Mouse (Mus musculus) E14TG2a.4 (cell line): ENCODE results near the gene Stk10.

ENCODE experiments used
- CTCF ChIP-seq: conservative IDR thresholded peaks from 2 replicates; pipeline ENCODE4 v1.5.1; 2014; ENCODE audit warnings: low read length
- NANOG ChIP-seq: IDR thresholded peaks from 2 replicates; pipeline ENCODE4 v1.6.1; 2014; ENCODE audit warnings: borderline replicate concordance, low read length, mixed read lengths

- no peak for TF ChIP-seq CTCF
- TF ChIP-seq NANOG: no peak
These were observed 117.2 kb downstream of the Stk10 start for GRCm38 (mm10) chr11:32650236-32650749.
